Mouse (Mus musculus) c-Kit-positive CD71-positive TER-119-positive erythroid progenitor cells, embryonic 14.5 days (primary cell): ENCODE data around the gene Ccdc63.

Source experiments
- DNase-seq: peaks from one replicate; pipeline ENCODE4 v3.0.0-alpha.2; 2013; ENCODE audit warnings: low spot score

Gene Ccdc63

GRCm38 (mm10) chr5:122116243-122116642 is 24.4 kb downstream of the Ccdc63 start:
- DNase-seq = peak; percentile 26

GRCm38 (mm10) chr5:122115266-122115763 is 25.3 kb downstream of the Ccdc63 start:
- no peak for DNase-seq

GRCm38 (mm10) chr5:122114176-122114575 is 26.4 kb downstream of the Ccdc63 start:
- DNase-seq = peak; percentile 59

GRCm38 (mm10) chr5:122113450-122113849 is 27.2 kb downstream of the Ccdc63 start:
- no peak for DNase-seq

GRCm38 (mm10) chr5:122111933-122112248 is 28.7 kb downstream of the Ccdc63 start:
- DNase-seq = no peak

- DNase-seq = no peak
These were observed 29.3 kb downstream of the Ccdc63 start for GRCm38 (mm10) chr5:122111091-122111932.

GRCm38 (mm10) chr5:122110625-122111024 is 30.0 kb downstream of the Ccdc63 start:
- DNase-seq = no peak

GRCm38 (mm10) chr5:122109325-122110060 is 31.1 kb downstream of the Ccdc63 start:
- DNase-seq = no peak

- DNase-seq = no peak
These were observed 32.5 kb downstream of the Ccdc63 start for GRCm38 (mm10) chr5:122108104-122108503.

- DNase-seq = no peak
These were observed 34.4 kb downstream of the Ccdc63 start for GRCm38 (mm10) chr5:122106212-122106611.

GRCm38 (mm10) chr5:122104981-122105380 is 35.6 kb downstream of the Ccdc63 start:
- DNase-seq = no peak

- peak; percentile 43 for DNase-seq
These were observed 36.4 kb downstream of the Ccdc63 start for GRCm38 (mm10) chr5:122104201-122104600.

GRCm38 (mm10) chr5:122103075-122103474 is 37.5 kb downstream of the Ccdc63 start:
- no peak for DNase-seq

GRCm38 (mm10) chr5:122102476-122103050 is 38.1 kb downstream of the Ccdc63 start:
- no peak for DNase-seq

GRCm38 (mm10) chr5:122094439-122094838 is 46.2 kb downstream of the Ccdc63 start:
- no peak for DNase-seq

- DNase-seq = no peak
These were observed 46.9 kb downstream of the Ccdc63 start for GRCm38 (mm10) chr5:122093734-122094133.

- DNase-seq = no peak
These were observed 47.8 kb downstream of the Ccdc63 start for GRCm38 (mm10) chr5:122092794-122093193.

GRCm38 (mm10) chr5:122091070-122091469 is 49.6 kb downstream of the Ccdc63 start:
- DNase-seq = no peak

GRCm38 (mm10) chr5:122089664-122090063 is 51.0 kb downstream of the Ccdc63 start:
- DNase-seq = no peak

- DNase-seq = peak; percentile 68
These were observed 51.7 kb downstream of the Ccdc63 start for GRCm38 (mm10) chr5:122088917-122089316.

- DNase-seq = no peak
These were observed 54.5 kb downstream of the Ccdc63 start for GRCm38 (mm10) chr5:122086121-122086520.

- no peak for DNase-seq
These were observed 55.3 kb downstream of the Ccdc63 start for GRCm38 (mm10) chr5:122085291-122085690.

GRCm38 (mm10) chr5:122084470-122084869 is 56.2 kb downstream of the Ccdc63 start:
- DNase-seq = peak; percentile 20
